Mouse (Mus musculus) frontal cortex, adult (tissue): ENCODE results near the gene Gna12.

ENCODE experiments used
- ATAC-seq: cut with Nextera tagmentation; 2 replicates; pipeline ENCODE4 v1.9.2; 2017; ENCODE audit warnings: mild to moderate bottlenecking, moderate library complexity, mixed read lengths; ENCODE audit not compliant: low TSS enrichment

Gna12 gene

DNA sequence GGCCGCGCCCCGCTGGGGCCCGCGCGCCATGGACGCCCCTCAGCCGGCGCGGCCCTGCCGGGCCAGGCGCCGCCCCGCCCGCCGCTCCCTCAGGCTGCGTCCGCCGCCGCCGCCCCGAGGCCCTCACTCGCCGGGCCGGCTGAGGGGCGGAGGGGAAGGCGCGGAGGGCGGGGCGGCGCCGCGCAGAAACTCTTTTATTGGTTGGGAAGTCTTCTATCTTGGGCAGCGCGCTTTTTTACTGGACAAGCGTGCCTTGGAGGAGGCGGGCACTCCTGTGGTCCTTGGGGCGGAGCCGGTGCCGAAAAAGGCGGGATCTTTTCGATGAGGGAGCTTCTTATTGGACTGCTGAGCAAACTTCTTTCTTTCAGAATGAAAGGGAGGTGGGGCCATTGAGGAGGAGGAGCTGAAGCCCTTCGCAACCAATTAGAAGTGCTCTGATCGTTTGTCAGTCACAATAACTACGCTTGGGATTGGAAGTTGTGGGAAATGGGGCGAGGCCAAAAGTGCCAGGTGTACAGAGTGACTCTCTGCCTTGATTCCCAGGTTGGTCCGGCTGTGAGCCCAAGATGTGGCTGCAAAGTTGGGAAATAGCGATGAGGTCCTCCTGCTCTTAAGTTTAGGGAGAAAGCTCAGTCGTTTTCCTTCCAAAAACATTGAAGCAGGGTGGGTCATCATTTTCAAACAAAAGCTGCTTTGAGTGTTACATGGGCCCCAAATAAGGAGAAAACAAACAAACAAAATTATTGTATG is at the start of gene Gna12:
Gene Gna12, minus strand, starts transcription at position 118 of the 750 bp plus-strand sequence.
- peak; percentile 95 for ATAC-seq

DNA sequence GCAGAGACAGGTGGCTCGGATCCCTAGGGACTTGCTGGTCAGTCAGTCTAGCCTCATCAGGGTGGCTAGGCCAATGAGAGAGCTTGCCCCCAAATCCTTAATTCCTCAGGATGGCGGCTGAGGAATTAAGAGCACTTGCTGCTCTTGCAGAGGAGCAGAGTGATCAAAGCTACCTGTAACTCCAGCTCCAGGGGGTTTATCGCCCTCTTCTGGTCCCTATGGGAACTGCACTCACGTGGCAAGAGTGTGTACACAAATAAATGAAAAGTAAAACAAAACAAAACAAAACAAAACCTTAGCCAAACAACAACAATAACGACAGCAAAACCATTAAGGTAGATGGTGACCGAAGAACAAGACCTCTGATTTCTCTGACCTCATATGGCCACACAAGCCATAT is 48.4 kb upstream of the Gna12 start:
- no peak for ATAC-seq

- no peak for ATAC-seq
Observed at GRCm38 (mm10) chr5:140873736-140874307, 43.6 kb upstream of the Gna12 start.

GRCm38 (mm10) chr5:140873039-140873551 is 42.9 kb upstream of the Gna12 start:
- peak; percentile 91 for ATAC-seq

DNA sequence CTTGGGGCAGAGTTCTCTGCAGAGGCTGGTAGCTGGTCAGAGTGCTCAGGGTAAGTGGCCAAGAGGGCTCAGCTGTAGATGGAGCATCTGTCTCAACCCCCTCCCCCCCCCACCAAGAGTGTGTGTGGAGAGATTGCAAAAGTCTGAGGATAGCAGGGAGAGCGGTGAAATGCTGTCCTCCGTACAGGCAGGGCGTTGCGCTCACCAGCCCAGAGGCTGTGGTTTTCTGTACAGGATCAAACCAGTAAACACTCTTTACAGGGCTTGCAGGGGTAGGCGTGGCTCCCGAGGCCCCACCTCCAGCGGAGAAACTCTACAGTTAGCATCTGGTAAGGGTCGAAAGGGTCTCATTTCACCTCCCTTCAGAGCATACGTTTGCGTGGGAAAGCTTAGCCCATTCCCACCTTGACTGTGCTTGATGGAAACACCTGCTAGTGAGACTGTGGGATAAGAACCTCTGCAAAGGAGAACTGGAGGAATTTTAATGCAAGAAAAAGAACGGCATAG is 42.4 kb upstream of the Gna12 start:
- ATAC-seq, result no peak

GRCm38 (mm10) chr5:140871241-140871640 is 41.0 kb upstream of the Gna12 start:
- ATAC-seq, result no peak

GRCm38 (mm10) chr5:140869034-140869433 is 38.8 kb upstream of the Gna12 start:
- 0 out of 2 replicates have a peak, but pooled peaks have one; percentile 52 for ATAC-seq

GRCm38 (mm10) chr5:140859730-140860129 is 29.5 kb upstream of the Gna12 start:
- ATAC-seq, result no peak

GRCm38 (mm10) chr5:140858335-140858734 is 28.1 kb upstream of the Gna12 start:
- no peak for ATAC-seq

GRCm38 (mm10) chr5:140857432-140858154 is 27.4 kb upstream of the Gna12 start:
- no peak for ATAC-seq

DNA sequence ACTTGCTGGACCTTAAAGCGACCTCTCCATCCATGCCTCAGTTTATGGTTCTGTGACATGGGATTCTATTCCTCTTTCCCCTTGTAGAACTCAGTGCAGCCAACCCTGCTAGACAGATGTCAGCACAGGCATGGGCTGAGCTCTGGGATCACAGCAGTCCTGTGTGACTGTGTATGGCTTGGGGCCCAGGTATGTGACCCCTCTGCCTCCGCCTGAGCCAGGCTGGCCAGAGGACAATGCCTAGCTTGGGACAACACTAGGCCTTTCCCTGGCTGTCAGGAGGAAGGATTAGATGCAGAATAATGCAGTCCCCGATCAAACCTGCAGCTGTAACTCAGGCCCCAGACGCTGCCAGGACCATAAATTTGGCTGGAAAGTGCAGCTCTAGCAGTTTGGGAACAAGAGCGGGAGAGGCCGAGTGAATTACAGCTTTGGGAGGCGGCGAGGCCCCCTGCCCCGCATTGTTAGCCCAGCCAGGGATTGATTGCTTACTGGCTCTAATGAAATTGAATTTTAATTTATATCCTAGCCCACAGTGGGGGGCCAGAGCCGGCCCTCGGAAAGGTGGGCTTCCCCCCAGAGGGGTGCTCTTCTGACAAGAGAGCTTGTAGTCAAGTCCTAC is 25.8 kb upstream of the Gna12 start:
- ATAC-seq, result no peak

- no peak for ATAC-seq
Observed at GRCm38 (mm10) chr5:140854700-140855099, 24.5 kb upstream of the Gna12 start.

GRCm38 (mm10) chr5:140853723-140854122 is 23.5 kb upstream of the Gna12 start:
- ATAC-seq, result no peak

DNA sequence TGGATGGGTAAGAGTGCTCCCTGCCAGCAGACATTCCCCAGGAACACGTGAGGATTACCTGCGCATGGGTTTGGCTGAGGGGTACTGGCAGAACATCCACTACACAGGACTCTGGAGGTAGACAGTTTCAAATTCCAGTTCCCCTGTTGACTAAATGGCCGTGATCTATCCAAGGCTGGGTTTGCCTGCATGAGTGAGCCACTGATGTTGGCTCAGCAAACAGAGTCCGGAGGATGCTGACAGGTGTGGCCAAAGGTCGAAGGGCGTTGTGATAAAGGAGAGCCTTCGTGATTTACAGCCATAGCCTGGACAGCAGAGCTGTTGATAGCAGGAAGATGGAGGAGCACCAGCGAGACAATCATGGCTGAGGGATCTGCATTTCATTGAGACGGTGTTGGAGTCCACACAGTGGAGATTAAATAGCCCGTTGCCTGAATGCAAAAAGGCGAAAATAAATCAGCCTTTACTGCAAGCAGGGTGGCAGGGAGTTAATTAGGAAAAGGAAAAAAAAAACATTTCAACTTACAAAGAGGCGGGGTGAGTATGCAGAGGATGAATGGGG is 22.3 kb upstream of the Gna12 start:
- ATAC-seq, result no peak

- peak; percentile 76 for ATAC-seq
Observed at GRCm38 (mm10) chr5:140847300-140847729, 17.1 kb upstream of the Gna12 start.

GRCm38 (mm10) chr5:140841942-140842341 is 11.7 kb upstream of the Gna12 start:
- ATAC-seq, result no peak

DNA sequence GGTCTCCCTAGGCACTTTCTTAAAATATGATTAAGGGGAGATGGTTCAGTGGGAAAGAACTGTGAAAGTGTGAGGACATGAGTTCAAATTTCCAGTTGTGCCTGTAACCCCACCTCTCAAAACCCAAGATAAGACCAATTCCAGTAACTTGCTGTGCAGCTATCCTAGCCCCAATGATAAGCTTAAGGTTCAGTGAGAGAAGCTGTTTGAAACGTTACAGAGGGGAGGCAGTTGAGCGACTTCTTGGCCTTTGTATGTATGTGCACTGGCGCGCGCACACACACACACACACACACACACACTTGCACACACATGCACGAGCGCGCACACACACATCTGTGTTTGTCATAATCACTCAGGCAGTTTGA is 817 bp upstream of the Gna12 start:
- ATAC-seq, result no peak

GRCm38 (mm10) chr5:140829911-140830294 is 328 bp downstream of the Gna12 start:
- ATAC-seq, result peak; percentile 31

DNA sequence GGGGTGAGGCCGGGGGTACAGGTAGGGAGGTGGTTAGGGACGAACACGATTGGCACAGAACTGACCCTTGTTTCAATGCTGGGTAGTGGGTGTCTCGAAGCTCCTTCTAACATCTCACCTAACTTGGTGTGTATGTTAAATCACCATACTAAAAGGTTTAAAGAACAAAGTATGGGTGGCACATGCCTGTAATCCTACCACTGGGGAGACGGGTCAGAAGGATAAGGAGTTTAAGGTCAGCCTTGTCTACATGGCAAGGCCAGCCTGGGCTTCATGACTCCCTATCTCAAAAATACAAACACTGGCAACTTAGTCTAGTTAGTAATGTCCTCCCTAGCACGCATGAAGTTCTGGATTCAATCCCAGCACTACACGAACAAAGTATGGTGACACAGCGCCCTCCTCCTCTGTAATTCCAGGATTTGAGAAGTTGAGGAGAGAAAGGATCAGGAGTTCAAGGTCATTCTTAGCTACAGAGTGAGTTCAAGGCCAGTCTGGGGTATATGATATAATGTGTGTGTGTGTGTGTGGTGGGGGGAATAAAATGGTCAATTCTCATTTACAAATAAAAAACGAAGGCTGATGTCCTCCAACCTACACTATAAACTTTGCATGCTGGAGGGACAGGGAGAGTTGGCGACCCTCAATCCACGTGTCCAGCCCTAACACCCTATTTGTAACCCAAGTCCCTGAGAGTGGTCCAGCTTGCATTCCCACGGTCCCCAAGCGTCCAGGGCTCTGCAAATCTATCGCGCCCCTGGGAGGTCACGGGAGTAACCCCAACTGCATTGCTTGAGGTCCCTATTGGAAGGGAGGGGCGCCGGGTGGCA is 935 bp downstream of the Gna12 start:
- ATAC-seq, result no peak

GRCm38 (mm10) chr5:140828363-140828762 is 1.9 kb downstream of the Gna12 start:
- ATAC-seq, result no peak

- no peak for ATAC-seq
Observed at GRCm38 (mm10) chr5:140827896-140828295, 2.3 kb downstream of the Gna12 start.
